Mouse (Mus musculus) lung, postnatal 4 days (tissue): Measurements from ENCODE around the gene Parp9.
A peak's percentile ranks its signal among the peaks of the same experiment; 100 is the strongest.
"Not testable (repeated sequence)": the region's sequence is repeated elsewhere in the genome, so short reads cannot be mapped to it uniquely, and the experiment has no call there.

Experiments used
- DNase-seq, 2 experiments: peaks; one replicate each; pipeline ENCODE4 v3.0.0; 2021

Gene Parp9

DNA sequence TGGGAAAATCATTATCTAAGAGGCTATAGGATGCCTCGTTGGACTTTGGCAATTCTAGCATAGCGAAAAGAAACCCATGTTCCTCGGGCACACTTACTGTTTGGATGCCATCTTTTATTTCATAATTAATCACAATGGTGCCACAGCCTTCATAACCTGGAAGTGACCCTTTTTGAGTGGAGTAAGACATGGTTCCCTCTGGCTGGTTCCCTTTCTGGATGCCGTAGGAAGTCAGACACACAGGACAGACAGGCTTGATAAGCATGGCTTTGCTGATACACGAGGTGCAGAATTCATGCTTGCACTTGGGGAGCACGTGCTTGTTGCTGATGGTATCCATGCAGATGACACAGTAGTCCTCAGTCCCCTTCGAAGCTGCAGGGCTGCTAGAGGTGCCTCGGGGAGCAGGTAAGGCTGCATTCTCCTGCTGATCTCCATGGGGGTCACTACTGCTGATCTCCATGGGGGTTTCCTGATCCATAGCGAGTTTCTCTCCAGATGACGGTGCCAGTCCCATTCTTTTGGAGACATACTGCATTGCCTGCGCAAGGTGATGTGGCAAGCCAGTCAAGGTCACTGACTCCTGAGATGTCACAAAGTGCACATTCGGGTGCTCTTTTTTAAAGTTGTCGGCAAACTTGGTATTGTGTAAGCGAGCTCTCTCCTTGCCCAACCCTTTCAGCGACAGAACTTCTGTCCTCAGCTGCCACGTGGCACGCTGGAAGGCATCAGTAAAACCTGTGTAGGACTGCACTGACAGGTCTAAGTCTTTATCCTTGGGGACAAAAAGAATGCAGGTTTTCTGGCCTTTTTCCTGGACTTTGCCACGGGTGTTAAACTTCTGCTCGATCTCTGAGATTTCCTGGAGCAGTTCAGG lies 5.9 kb upstream of the Parp9 start:
- DNase-seq: no peak

DNA sequence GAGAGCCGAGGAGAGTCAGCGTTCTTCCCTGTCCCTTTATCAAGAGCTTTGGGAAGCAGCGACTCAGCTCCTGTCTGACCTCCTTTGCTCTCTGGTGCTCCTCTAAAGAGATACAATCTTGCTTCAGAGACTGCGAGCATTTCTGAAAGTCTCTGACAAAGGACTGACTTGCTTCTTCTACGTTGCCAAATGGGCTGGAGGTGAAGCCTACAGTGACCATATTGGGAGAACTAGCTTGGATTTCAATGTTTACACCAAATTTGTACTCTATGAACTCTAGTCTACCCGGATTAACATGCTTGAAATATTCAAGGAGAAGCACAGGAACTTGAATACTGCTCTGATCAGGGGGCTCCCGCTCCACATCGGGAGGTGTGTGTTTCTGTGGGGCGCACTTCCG lies 5.1 kb upstream of the Parp9 start:
- DNase-seq: no peak

DNA sequence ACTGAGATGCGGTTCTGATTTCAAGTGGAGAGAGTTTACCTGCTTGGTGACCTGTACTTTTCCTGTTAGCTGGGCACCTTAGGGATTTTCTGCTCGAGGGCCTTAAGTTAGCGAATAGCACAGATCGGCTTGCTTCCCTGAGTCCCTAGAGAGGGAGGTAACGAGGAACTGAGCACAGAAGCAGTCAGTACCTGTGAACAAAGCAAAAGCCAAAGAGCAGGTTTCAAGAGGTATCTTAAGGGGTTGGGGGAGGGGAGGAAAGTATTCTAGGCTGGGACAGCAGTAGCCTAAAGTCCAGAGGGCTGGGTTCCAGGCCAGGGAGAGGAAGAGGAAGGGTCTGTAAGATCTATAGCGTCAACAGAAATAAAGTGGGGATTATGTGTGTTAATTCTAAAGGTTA lies 991 bp downstream of the Parp9 start:
- peak in 1 of 2 experiments; percentile 40 for DNase-seq

DNA sequence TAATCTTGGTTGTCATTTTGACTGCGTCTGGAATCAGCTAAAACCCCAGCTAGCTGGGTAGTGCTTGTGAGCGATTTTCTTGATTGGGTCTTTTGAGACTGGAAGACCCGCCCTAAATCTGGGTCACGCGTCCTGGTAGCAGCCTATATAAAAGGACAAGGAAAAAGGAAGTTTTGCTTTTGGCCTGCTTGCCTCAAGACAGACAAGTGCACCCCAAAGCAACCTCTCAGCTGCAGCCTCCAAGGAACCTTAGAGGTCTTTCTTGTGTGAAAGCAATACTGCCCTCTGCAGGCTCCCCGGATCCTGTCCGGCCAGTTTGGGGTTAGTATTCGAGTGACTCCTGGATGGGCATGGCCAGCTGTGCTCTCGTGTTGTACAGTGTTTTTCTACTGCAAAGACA lies 1.4 kb downstream of the Parp9 start:
- peak; percentile 87 to 91 for DNase-seq

DNA sequence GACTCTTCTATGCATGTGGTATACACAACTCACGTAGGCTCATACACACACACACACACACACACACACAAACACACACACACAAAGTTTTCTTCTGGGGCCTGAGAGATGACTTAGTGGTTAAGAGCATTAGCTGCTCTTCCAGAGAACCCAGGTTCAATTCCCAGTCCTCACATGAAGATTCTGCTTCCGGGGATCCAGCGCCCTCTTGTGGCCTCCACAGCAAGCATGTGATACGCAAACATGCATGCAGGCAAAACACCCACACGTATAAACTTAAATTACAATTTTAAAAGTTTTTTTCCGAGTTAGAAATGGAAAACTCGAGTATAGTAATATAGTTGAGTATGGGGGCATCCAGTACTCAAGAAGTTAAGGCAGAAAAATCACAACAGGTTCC lies 3.1 kb downstream of the Parp9 start:
- DNase-seq: peak in 1 of 2 experiments; percentile 35

DNA sequence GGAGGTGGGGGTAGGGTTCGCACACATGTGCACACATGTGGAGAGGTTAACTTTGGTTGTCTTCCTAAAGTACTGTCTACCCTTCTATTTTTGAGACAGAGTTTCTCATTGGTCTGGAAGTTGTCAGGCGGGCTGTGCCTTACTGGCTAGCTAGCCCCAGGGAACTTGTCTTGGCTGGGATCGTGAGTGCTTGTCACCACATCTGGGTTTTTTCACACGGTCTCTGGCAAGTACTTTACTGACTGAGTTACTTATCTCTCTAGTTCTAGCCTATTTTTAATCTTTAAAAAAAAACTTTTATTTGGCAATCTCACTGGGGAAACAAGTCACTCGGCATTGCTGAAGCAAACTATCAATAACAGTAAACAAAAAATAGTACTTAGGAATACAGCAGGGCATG lies 11.0 kb downstream of the Parp9 start:
- DNase-seq: no peak

DNA sequence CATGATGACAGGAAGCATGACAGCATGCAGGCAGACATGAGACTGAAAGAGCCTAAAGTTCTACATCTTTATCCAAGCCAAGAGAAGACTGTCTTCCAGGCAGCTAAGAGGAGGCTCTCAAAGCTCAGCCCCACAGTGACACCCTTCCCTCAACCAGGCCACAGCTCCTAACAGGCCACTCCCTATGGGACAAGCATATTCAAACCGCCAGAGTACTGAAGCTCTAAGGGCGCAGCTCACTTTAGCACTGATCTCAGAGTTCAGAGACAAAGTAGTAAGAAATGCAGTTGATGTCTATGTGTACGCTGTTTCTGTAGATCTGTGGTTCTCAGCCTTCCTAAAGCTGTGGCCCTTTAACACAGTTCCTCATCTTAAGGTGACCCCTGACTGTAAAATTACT lies 12.9 kb downstream of the Parp9 start:
- DNase-seq: no peak

DNA sequence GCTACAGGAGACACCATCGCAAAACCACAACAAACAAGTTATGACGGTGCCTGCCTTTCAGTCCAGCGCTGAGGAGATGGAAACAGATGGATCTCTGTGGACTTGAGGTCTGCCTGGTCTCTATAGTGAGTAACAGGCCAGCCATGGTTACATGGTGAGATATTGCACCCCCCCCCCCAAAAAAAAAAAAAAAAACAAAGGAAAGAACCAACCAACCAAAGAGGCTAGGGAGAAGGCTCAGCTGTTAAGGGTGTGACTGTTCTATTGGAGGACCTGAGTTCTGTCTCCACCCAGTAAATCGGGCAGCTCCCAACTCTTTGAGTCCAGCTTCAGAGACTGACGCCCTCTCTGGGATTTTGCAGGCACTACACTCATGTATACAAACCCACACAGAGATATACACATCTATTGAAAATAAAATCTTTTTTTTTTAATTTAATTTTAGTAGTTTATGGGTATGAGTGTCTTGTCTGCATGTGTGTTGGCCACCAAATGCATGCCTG lies 14.4 kb downstream of the Parp9 start:
- DNase-seq: no peak

DNA sequence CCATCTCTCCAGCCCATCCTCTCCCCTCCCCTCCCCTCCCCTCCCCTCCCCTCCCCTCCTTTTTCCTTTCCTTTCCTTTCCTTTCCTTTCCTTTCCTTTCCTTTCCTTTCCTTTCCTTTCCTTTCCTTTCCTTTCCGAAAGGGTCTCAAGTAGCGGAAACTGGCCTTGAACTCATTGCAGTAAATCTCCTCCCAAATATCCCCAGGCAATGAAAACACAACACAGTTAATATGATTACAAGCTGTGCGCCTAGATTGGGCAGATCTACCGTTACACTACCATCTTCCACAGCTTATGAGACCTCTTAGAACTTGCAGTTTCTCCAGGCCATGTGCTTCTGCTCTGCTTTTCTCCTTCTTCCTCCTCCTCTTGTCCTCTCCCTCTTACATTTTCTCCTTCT lies 27.7 kb downstream of the Parp9 start:
- DNase-seq: not testable (repeated sequence)

DNA sequence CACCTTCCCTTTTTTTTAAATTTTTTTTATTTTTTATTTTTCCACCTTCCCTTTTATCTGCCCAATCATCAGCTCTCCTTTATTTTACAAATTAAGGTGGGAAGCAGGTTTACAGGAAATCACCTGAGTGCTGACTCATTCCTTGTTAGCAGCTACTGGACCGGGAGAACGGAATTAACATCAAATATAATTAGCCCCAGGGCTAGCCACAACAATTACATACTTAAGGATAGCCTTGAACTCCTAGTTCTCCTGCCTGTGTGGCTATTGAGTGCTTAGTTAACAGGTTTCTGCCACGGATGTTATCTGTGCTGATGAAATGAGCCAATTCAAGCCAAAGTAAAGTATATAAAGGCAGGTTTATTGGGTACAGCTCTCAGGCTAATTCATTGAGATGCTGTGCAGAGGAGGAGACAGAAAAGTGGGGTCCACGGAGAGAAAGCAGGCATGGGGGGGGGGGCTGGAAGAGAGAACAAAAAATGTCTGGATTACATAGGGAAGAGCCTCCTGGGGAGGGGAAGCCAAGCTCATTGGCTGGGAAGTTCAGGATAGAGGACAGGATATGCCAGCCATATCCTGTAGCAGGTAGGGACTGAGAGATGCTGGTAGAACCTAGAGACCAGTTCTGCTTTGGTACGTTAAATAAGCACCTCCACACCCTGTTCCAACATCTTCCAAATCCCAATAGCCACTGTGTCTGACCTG lies 28.3 kb downstream of the Parp9 start:
- DNase-seq: no peak

DNA sequence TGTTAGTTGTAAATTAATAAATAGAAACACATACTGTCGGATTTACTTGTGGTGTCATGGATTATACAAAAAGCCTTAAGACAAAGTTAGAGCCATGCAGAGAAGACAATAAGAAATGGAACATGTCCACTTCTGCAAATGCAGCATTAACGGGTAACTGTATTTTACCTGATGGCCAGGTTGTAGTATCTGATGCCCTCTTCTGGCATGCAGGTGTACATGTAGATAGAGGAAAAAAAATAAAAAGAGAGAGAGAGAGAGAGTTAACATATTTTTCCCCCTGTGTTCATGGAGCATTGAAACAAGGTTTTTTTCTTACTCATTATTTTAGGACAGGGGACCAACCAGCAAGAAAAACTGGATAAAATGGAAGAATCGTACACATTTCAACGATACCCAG lies 29.0 kb downstream of the Parp9 start:
- DNase-seq: no peak

DNA sequence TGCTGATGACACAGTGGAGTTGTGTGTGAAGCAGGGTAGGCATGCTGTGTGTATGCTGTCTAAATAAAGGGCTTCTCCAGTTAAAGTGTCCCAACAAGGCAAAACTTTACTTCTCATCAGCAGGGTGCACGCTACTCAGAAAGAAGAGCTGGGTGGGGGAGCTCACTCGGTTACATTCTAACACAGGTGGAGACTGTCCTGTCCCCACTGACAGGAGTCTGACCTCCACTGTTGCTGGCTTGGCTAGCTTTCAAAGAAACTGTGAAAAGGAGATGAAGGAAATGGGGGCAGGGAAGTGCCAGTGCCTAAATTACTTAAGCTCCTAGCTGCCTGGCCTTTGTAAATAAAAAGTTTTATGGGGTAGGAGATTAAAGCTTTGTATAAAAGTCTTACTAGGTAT lies 29.9 kb downstream of the Parp9 start:
- DNase-seq: no peak

DNA sequence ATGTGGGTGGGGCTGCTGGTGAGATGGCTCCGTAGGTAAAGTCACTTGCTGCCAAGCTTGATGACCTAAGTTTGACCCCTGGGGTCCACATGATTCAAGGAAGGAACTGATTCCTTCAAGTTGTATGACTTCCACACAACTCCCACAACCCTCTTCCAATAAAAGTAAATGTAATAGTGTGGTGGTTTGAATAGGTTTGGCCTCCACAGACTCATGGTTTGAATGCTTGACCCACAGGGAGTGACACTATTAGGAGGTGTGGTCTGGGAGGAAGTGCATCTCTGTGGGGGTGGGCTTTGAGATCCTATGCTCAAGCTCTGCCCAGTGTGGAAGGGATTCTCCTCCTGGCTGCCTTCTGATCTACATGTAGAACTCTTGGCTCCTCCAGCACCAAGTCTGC lies 35.8 kb downstream of the Parp9 start:
- DNase-seq: no peak

DNA sequence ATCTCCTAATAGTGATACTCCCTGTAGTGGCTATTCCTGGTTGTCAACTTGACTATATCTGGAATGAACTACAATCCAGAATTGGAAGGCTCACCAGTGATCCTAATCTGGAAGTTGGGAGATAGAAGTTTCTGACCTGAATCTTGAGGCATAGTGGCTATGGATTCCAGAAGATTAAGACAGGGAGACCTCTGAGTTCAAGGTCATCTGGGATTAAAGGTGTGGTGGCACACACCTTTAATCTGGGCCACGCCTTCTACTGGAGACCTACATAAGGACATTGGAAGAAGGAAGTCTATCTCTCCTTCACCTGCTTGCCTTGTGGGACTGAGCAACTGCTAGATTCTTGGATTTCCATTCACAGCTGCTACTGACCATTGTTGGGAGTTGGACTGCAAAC lies 40.2 kb downstream of the Parp9 start, which contains the start of gene Kpna1:
Gene Kpna1, plus strand, starts transcription at position 301 of the 400 bp plus-strand sequence.
- DNase-seq: not testable (repeated sequence)

DNA sequence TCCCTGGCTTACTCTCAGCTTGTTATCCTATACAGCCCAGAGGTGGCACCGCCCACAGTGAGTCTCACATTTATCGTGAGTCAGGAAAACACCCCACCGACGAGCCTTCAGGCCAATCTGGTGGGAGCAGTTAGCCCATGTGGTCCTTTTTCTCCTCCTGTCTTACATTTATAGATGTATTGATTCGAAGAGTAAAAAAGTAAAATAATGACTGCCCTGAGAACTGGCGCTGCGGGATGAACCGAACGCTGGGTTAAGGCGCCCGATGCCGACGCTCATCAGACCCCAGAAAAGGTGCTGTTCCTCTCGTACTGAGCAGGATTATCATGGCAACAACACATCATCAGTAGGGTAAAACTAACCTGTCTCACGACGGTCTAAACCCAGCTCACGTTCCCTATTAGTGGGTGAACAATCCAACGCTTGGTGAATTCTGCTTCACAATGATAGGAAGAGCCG lies 43.1 kb downstream of the Parp9 start:
- DNase-seq: peak; percentile 89 to 100

DNA sequence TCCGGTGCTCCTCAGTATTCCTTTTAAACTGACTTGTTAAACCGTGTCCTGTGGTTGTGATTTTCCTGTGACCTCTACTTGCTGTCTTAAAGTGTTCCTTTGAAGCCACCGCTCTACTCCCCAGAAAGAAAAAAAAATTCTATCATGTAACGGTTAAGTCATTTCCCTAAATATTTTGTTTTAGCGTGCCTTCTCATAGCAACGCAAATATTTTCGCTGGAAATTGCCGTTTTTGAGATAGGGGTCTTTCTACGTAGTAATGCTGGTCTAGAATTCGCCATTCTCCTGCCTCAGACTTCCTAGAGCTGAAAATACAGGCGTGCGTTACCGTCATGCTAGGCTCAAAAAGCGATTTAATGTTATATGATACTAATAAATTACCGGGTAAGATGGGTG lies 44.2 kb downstream of the Parp9 start:
- no peak for DNase-seq

DNA sequence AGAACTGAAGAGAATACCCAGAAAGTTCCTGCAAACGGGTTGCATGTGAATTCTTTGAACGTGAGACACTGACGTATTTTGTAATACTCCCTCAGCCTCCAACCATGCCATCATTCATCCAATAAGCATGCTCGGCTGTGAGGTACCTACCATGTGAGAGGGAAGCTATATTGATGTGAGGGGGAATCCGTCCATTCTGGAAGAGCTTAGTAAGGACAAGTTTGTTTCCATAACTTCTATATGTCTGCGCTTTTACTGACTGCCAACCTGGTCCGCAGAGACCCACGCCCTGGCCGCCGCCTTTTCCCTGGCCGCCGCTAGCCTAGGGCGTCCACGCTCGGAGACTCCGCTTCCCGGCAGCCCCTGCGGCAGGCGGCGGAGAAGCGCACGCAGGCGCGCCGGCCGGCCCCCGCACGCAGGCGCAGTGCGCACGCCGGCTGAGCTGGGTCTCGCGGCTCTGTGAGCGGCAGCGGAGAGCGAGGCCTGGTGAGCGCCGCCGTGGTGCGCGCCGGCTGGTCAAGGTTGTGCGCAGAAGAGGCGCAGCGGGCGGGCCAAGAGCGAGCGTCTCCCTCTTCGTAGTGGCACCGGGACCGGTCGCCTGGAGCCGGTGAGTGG lies 44.7 kb downstream of the Parp9 start:
- DNase-seq: peak; percentile 94 to 97

DNA sequence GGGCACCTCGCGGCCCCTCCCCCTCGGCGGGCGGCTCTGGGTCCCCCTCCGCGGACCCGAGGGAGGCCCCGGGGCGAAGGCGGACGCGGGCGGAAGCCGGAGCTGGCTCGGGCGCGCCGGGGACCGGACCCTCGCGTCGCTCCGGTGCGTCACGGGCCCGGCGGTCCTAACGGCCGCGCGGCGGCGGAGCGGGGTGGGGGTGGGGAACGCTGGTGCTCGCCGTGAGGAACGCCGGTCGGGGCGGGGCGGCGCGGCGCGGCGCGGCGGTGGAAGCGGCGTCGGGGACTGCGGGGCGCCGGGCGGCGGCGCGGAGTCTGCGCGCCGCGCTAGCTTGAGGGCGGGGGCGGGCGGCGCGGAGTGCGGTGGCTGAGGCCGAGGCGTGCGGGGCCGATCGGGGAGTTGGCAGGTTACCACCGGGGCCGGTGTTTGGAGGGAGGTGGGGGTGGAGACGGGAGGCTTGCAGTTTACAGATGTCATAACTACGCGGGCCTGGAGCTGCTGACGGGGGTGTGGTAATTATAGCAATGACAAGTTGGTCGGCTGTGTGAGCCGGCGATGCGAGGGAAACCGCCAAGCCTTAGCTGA lies 45.3 kb downstream of the Parp9 start:
- peak; percentile 69 to 70 for DNase-seq

DNA sequence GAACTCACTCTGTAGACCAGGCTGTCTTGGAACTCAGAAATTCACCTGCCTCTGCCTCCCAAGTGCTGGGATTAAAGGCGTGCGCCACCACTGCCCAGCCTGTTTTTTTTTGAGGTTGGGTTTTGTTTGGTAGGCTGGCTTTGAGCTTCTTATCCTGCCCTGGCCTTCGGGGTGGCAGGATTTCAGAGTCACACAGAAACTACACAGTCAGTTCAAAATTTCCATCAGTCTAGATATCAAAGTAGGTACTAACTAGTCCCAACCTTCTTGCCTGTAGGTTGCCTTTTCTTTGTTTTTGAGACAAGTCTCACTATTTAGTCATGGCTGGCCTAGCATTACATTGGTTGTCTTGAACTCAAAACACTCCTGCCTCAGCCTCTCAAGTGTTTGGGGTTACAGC lies 46.2 kb downstream of the Parp9 start:
- DNase-seq: no peak

DNA sequence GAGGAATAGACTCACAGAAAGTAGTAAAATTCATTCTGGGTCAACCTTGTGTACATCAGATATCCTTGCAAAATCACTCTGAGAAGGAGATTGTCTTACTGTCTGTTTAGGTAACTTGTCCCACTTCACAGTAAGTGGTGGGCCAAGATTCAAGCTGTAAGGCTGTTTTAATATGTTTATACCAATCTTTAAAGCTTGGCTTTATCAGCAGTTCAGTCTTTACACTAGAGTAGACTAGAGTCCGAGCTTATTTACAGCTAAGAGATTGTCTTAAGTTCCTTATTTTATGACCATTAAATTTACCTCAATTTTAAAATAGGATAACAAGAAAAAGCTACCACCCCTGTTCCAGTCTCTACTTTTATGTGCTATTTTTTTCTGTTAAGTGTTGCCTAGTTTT lies 49.7 kb downstream of the Parp9 start:
- no peak for DNase-seq

DNA sequence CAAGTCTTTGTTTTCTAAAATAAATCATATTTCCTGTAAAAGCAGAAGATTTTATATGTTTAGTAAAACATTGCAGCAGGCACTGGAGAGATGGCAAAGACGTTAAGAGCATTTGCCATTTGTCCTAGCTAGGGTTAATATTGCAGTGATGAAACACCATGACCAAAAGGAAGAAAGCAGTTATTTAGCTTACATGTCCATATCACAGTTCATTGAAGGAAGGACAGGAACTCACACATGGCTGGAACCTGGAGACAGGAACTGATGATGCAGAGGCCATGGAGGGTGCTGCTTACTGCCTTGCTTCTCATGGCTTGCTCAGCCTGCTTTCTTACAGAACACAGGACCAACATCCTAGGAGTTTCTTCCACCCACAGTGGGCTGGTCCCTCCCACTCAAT lies 54.1 kb downstream of the Parp9 start:
- no peak for DNase-seq

DNA sequence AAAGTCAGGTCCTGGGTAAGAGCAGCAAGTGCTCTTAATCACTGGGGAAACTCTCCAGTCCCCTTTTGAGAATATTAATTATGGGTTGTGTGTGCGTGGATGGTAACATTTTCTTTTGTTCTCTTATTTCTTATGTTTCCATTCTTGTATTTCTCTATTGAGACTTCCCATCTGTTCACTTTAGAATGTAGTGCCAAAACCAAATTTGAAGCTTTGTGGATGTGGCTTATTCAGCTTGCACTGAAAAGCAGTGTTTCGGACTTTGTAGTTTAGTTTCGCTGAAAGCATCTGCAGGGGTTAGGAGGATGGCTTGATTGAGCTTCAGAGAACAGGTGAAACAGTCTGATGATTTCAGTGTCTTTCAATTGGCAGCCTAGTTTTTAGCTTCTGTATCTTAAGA lies 55.0 kb downstream of the Parp9 start:
- no peak for DNase-seq

DNA sequence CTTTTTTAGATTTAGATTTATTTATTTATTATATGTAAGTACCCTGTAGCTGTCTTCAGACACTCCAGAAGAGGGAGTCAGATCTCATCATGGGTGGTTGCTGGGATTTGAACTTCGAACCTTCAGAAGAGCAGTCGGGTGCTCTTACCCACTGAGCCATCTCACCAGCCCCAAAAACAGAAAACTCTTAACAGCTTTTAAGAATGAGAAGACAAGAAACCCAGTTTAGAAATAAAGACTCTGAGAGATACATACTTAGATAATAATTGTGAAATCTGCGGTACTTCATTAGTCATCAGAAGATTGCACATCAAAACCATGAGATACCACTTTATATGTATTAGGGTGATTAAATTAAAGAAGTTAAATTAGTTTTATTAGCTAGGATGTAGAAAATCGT lies 60.6 kb downstream of the Parp9 start:
- DNase-seq: not testable (repeated sequence)
